Mouse (Mus musculus): ENCODE measurements around the gene Npr2. TPM values are rescaled to one million over a fixed set of nuclear protein-coding genes. Genes with fewer than 3 reads are reported as not detected.

The Npr2 gene
- polyA plus RNA-seq, 1 experiment from 2014 or later, result 11.1 TPM

DNA sequence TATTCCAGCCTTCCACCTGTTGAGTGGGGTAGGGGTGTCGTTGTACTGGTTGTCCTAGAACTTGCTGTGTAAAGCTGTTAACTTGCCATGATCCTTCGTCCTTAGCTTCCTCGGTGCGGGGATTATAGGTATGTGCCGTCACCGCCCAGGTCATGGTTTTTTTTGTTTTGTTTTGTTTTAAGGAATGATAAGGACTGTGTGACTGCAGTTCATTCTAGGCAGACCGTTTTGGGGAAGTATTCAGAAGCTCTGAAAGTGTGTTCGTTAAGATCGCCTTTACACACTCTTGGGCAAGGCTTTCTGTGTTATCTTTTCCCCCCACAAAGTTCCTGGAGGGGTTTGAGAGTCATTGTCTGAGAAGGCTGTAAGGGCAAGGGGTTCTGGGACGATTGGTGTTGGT is 19.2 kb upstream of the Npr2 start:
- no peak for ATAC-seq (ENCODE audit: low FRiP score, low TSS enrichment)
- no peak overlapping the region for H3K4me2 ChIP-seq (replicated peaks; ENCODE audit: low read depth, low read length)
- no peak overlapping the region for H3K27ac ChIP-seq (ENCODE audit: low read depth, low read length)
- no peaks in the 10 kb centered on the region for H3K9me3 ChIP-seq (ENCODE audit: control insufficient read depth, low read length)
- no peak overlapping the region for H3K9ac ChIP-seq (ENCODE audit: low read depth, low read length)
- H3K36me3 ChIP-seq (ENCODE audit: control insufficient read depth, insufficient read depth, low read length), result no peaks in the 10 kb centered on the region
- no peaks in the 10 kb centered on the region for H3K4me1 ChIP-seq (ENCODE audit: control insufficient read depth, insufficient read depth, low read length)
- no peaks in the 10 kb centered on the region for H3K27me3 ChIP-seq (ENCODE audit: control insufficient read depth, insufficient read depth, low read length)
- no peak overlapping the region for H3K4me3 ChIP-seq (ENCODE audit: low read length)
- WGBS, result 71% methylated on average over 10 of the region's 10 CpGs

DNA sequence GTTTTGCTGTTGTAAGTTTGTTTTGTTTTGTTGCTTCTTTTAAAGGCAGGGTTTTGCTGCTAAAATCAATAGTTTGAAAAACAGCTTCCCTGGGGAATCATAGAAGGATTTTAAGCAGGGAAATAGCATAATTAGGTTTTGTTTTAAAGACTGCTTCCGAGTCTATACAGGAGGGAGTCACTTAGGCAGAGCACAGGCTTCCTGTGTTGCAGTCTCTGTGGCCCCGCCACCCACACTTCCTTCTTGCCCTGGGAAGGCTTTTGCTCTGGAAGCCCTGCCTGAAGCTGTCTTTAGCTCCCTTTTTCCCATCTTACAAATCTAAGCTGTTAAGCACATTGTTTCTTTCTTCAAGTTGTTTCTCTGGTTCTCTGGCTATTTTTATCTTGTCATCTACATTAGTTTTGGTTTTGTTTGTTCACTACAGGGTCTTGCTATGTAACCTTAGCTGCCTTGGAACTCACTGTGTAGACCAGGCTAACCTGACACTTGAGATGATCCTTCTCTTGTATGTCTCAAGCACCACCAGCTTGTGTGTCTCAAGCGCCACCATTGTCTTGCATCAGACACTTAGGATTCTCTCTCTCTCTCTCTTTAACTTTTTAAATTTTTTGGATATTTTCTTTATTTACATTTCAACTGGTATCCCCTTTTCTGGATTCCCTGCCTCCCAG is 18.5 kb upstream of the Npr2 start:
- Histone ChIP-seq H3K9me3 (ENCODE audit: control insufficient read depth, low read length) (no peaks in the 10 kb centered on the region), H3K36me3 (ENCODE audit: control insufficient read depth, insufficient read depth, low read length) (no peaks in the 10 kb centered on the region), H3K9ac (ENCODE audit: low read depth, low read length) (no peak overlapping the region), H3K27ac (ENCODE audit: low read depth, low read length) (no peak overlapping the region), H3K27me3 (ENCODE audit: control insufficient read depth, insufficient read depth, low read length) (no peaks in the 10 kb centered on the region), H3K4me1 (ENCODE audit: control insufficient read depth, insufficient read depth, low read length) (no peaks in the 10 kb centered on the region), H3K4me3 (ENCODE audit: low read length) (no peak overlapping the region), H3K4me2 (replicated peaks; ENCODE audit: low read depth, low read length) (no peak overlapping the region)
- WGBS, result 59% methylated on average over 3 of the region's 3 CpGs
- no peak for ATAC-seq (ENCODE audit: low FRiP score, low TSS enrichment)

DNA sequence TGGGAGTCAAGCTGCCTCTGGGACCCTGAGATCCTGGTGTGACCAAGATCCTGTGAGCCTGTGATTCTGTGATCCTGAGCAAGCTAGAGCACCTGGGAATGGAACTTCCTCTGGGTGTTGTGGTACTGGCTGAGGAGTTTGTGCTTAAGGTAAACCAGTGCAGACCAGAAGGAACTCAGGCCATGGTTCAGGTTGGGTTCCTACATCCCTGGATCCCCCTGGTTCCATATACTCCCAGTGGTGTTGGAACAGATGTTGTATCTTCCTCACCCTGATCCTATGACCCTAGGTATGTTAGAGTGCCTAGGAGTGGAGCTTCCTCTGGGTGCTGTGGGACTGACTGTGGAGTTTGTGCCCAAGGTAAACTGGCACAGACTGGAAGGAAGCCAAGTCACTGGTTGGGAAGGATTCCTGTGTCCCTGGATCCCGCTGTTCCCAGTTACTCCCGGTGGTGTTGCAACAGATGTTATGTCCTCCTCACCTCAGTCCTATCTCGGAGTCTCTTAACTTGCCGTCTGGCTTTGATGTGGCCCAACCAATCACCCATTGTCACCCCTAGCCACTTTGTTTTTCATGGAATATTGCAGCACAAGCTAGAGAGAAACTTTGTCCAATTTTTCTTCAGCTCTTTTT is 11.5 kb upstream of the Npr2 start:
- no peak for ATAC-seq (ENCODE audit: low FRiP score, low TSS enrichment)
- no peak overlapping the region for H3K27ac ChIP-seq (ENCODE audit: low read depth, low read length)

GRCm38 (mm10) chr4:43629106-43629817 is 2.5 kb upstream of the Npr2 start:
- WGBS, result 49% methylated on average over 20 of the region's 20 CpGs
- no peak overlapping the region for H3K4me3 ChIP-seq (ENCODE audit: low read length)

More for the DNA sequence above, 11.5 kb upstream of the Npr2 start:
- Histone ChIP-seq H3K4me3 (ENCODE audit: low read length) (no peak overlapping the region), H3K36me3 (ENCODE audit: control insufficient read depth, insufficient read depth, low read length) (no peaks in the 10 kb centered on the region), H3K9me3 (ENCODE audit: control insufficient read depth, low read length) (peaks cover 5% of the 10 kb centered on the region; the same call in 1 of the 2 replicates), H3K27me3 (ENCODE audit: control insufficient read depth, insufficient read depth, low read length) (no peaks in the 10 kb centered on the region), H3K4me1 (ENCODE audit: control insufficient read depth, insufficient read depth, low read length) (no peaks in the 10 kb centered on the region), H3K9ac (ENCODE audit: low read depth, low read length) (no peak overlapping the region), H3K4me2 (replicated peaks; ENCODE audit: low read depth, low read length) (no peak overlapping the region)
- WGBS, result 84% methylated on average over 4 of the region's 4 CpGs

GRCm38 (mm10) chr4:43630030-43630581 is 1.6 kb upstream of the Npr2 start:
- H3K27me3 ChIP-seq (ENCODE audit: control insufficient read depth, insufficient read depth, low read length), result no peaks in the 10 kb centered on the region
- H3K36me3 ChIP-seq (ENCODE audit: control insufficient read depth, insufficient read depth, low read length), result no peaks in the 10 kb centered on the region
- WGBS, result 8% methylated on average over 5 of the region's 5 CpGs
- ATAC-seq (ENCODE audit: low FRiP score, low TSS enrichment), result peak; percentile 60
- no peak overlapping the region for H3K27ac ChIP-seq (ENCODE audit: low read depth, low read length)
- peaks cover 10% of the 10 kb centered on the region; the same call in 1 of the 2 replicates for H3K9me3 ChIP-seq (ENCODE audit: control insufficient read depth, low read length)
- H3K4me1 ChIP-seq (ENCODE audit: control insufficient read depth, insufficient read depth, low read length), result peaks cover 15% of the 10 kb centered on the region
- H3K4me2 ChIP-seq (replicated peaks; ENCODE audit: low read depth, low read length), result no peak overlapping the region
- H3K4me3 ChIP-seq (ENCODE audit: low read length), result no peak overlapping the region
- H3K9ac ChIP-seq (ENCODE audit: low read depth, low read length), result 0 out of 2 replicates have a peak overlapping the region, but pooled peaks have one; percentile 13

More at GRCm38 (mm10) chr4:43629106-43629817, 2.5 kb upstream of the Npr2 start:
- Histone ChIP-seq H3K36me3 (ENCODE audit: control insufficient read depth, insufficient read depth, low read length) (no peaks in the 10 kb centered on the region), H3K9ac (ENCODE audit: low read depth, low read length) (no peak overlapping the region), H3K27me3 (ENCODE audit: control insufficient read depth, insufficient read depth, low read length) (no peaks in the 10 kb centered on the region), H3K27ac (ENCODE audit: low read depth, low read length) (no peak overlapping the region), H3K9me3 (ENCODE audit: control insufficient read depth, low read length) (peaks cover 13% of the 10 kb centered on the region; the same call in 1 of the 2 replicates), H3K4me1 (ENCODE audit: control insufficient read depth, insufficient read depth, low read length) (peaks cover 15% of the 10 kb centered on the region), H3K4me2 (replicated peaks; ENCODE audit: low read depth, low read length) (no peak overlapping the region)
- no peak for ATAC-seq (ENCODE audit: low FRiP score, low TSS enrichment)

- peaks cover 4% of the 10 kb centered on the region; the same call in 1 of the 2 replicates for H3K9me3 ChIP-seq (ENCODE audit: control insufficient read depth, low read length)
- 23% methylated on average over 5 of the region's 5 CpGs for WGBS
- peak overlapping the region; percentile 90 for H3K4me2 ChIP-seq (replicated peaks; ENCODE audit: low read depth, low read length)
- H3K4me3 ChIP-seq (ENCODE audit: low read length), result peak overlapping the region; percentile 58; the same call in 1 of the 2 replicates
- no peaks in the 10 kb centered on the region for H3K27me3 ChIP-seq (ENCODE audit: control insufficient read depth, insufficient read depth, low read length)
- H3K36me3 ChIP-seq (ENCODE audit: control insufficient read depth, insufficient read depth, low read length), result no peaks in the 10 kb centered on the region
- peak overlapping the region; percentile 83; the same call in 1 of the 2 replicates for H3K9ac ChIP-seq (ENCODE audit: low read depth, low read length)
- ATAC-seq (ENCODE audit: low FRiP score, low TSS enrichment), result peak; percentile 10; the same call in 1 of the 2 replicates
- peak overlapping the region; percentile 17; the same call in 1 of the 2 replicates for H3K27ac ChIP-seq (ENCODE audit: low read depth, low read length)
- peaks cover 15% of the 10 kb centered on the region for H3K4me1 ChIP-seq (ENCODE audit: control insufficient read depth, insufficient read depth, low read length)
These were observed 1.1 kb upstream of the Npr2 start for GRCm38 (mm10) chr4:43630671-43631045.

GRCm38 (mm10) chr4:43631956-43632920 is 503 bp downstream of the Npr2 start:
- WGBS, result 41% methylated on average over 41 of the region's 42 CpGs
- peak; percentile 33 for ATAC-seq (ENCODE audit: low FRiP score, low TSS enrichment)
- no peaks in the 10 kb centered on the region for H3K36me3 ChIP-seq (ENCODE audit: control insufficient read depth, insufficient read depth, low read length)
- peak overlapping the region; percentile 58 for H3K4me3 ChIP-seq (ENCODE audit: low read length)
- H3K9ac ChIP-seq (ENCODE audit: low read depth, low read length), result peak overlapping the region; percentile 83
- H3K27me3 ChIP-seq (ENCODE audit: control insufficient read depth, insufficient read depth, low read length), result no peaks in the 10 kb centered on the region
- peaks cover 15% of the 10 kb centered on the region for H3K4me1 ChIP-seq (ENCODE audit: control insufficient read depth, insufficient read depth, low read length)
- H3K9me3 ChIP-seq (ENCODE audit: control insufficient read depth, low read length), result no peaks in the 10 kb centered on the region
- H3K27ac ChIP-seq (ENCODE audit: low read depth, low read length), result no peak overlapping the region; the same call in 1 of the 2 replicates
- peak overlapping the region; percentile 90 for H3K4me2 ChIP-seq (replicated peaks; ENCODE audit: low read depth, low read length)

DNA sequence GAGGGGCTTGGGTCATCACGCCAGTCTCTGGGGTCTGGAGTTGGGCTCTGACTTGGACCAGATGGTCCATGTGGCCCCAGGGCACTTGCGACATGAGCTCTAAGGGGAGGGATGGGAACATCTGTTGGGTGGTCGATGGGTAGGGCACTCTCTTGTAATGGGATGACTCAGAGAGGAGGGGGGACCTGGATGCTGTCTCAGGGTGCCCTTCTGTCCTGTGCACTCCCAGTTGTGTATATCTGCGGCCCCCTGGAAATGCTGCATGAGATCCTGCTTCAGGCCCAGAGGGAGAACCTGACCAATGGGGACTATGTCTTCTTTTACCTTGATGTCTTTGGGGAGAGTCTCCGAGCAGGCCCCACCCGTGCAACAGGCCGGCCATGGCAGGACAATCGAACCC is 1.6 kb downstream of the Npr2 start:
- Histone ChIP-seq H3K27ac (ENCODE audit: low read depth, low read length) (no peak overlapping the region), H3K4me2 (replicated peaks; ENCODE audit: low read depth, low read length) (no peak overlapping the region), H3K9ac (ENCODE audit: low read depth, low read length) (no peak overlapping the region), H3K27me3 (ENCODE audit: control insufficient read depth, insufficient read depth, low read length) (no peaks in the 10 kb centered on the region), H3K4me1 (ENCODE audit: control insufficient read depth, insufficient read depth, low read length) (peaks cover 15% of the 10 kb centered on the region), H3K4me3 (ENCODE audit: low read length) (no peak overlapping the region), H3K36me3 (ENCODE audit: control insufficient read depth, insufficient read depth, low read length) (no peaks in the 10 kb centered on the region), H3K9me3 (ENCODE audit: control insufficient read depth, low read length) (no peaks in the 10 kb centered on the region)
- no peak for ATAC-seq (ENCODE audit: low FRiP score, low TSS enrichment)
- WGBS, result 78% methylated on average over 8 of the region's 8 CpGs

All from kidney, embryonic 14.5 days (tissue).